Mouse (Mus musculus): ENCODE results near the gene Skint10. TPM values are rescaled to one million over a fixed set of nuclear protein-coding genes. Genes with fewer than 3 reads are reported as not detected.

Gene Skint10
- polyA plus RNA-seq (2015; fragmentation: Nextera tagmentation; extraction: Ambion mirVana): 0.10 and 0.15 TPM in 2 replicates

- WGBS: 66% methylated on average over 1 of the region's 1 CpGs
- Histone ChIP-seq H3K9me3 (ENCODE audit: control insufficient read depth, low read length) (no peaks in the 10 kb centered on the region), H3K27me3 (ENCODE audit: control insufficient read depth, insufficient read depth, low read length) (no peaks in the 10 kb centered on the region), H3K27ac (replicated peaks) (no peak within 1 kb of the TSS), H3K36me3 (ENCODE audit: control insufficient read depth, insufficient read depth, low read length) (no peaks in the 10 kb centered on the region), H3K4me1 (replicated peaks; ENCODE audit: control insufficient read depth, insufficient read depth) (no peaks in the 10 kb centered on the region), H3K4me2 (replicated peaks; ENCODE audit: low read depth) (no peak within 1 kb of the TSS), H3K4me3 (ENCODE audit: low read depth, low read length) (no peak within 1 kb of the TSS), H3K9ac (ENCODE audit: low read length) (no peak within 1 kb of the TSS)
- ATAC-seq (ENCODE audit: low FRiP score, low TSS enrichment): no peak
- no peak for TF ChIP-seq EP300 (optimal IDR thresholded peaks at IDR 0.05)
- no peak for TF ChIP-seq CTCF (IDR thresholded peaks at IDR 0.05; ENCODE audit: low read depth)
- no peak for DNase-seq (ENCODE audit: low spot score)
Observed at GRCm38 (mm10) chr4:112774766-112775165, at the start of gene Skint10. Skint10 (minus strand) TSS chr4:112774866.

GRCm38 (mm10) chr4:112790646-112791045, 16.0 kb upstream of the Skint10 start:
- no peak overlapping the region for H3K4me2 ChIP-seq (replicated peaks; ENCODE audit: low read depth)
- WGBS: 0% methylated on average over 1 of the region's 1 CpGs
- H3K36me3 ChIP-seq (ENCODE audit: control insufficient read depth, insufficient read depth, low read length): no peaks in the 10 kb centered on the region
- H3K4me3 ChIP-seq (ENCODE audit: low read depth, low read length): no peak overlapping the region
- H3K27me3 ChIP-seq (ENCODE audit: control insufficient read depth, insufficient read depth, low read length): no peaks in the 10 kb centered on the region
- TF ChIP-seq EP300 (optimal IDR thresholded peaks at IDR 0.05) (no peak), CTCF (IDR thresholded peaks at IDR 0.05; ENCODE audit: low read depth) (peak; percentile 68)
- H3K27ac ChIP-seq (replicated peaks): no peak overlapping the region
- no peaks in the 10 kb centered on the region for H3K4me1 ChIP-seq (replicated peaks; ENCODE audit: control insufficient read depth, insufficient read depth)
- H3K9ac ChIP-seq (ENCODE audit: low read length): no peak overlapping the region
- peak; percentile 20 for DNase-seq (ENCODE audit: low spot score)
- no peaks in the 10 kb centered on the region for H3K9me3 ChIP-seq (ENCODE audit: control insufficient read depth, low read length)
- ATAC-seq (ENCODE audit: low FRiP score, low TSS enrichment): no peak

Other genes with a start within 250 kb of the Skint10 start
- gene Skint2, start 217.7 kb downstream of the Skint10 start, polyA plus RNA-seq (2015; fragmentation: Nextera tagmentation; extraction: Ambion mirVana): 0.13 and 0.32 TPM in 2 replicates

Measured in stomach, postnatal 0 days (tissue).